Mouse (Mus musculus) hindbrain, postnatal 0 days (tissue): ENCODE measurements around the gene Phf7. TPM values are rescaled to one million over a fixed set of nuclear protein-coding genes. Genes with fewer than 3 reads are reported as not detected.

Experiments
- ATAC-seq: fragments of 200-750 bp; cut with Nextera tagmentation; 2 replicates; pipeline ENCODE4 v1.8.0; 2017; ENCODE audit warnings: mild to moderate bottlenecking, moderate TSS enrichment, moderate library complexity
- DNase-seq: peaks from one replicate; pipeline ENCODE4 v3.0.0-alpha.2; 2015; ENCODE audit warnings: low spot score
- H3K27ac ChIP-seq: fragments of 300-500 bp; sonication (generic); 2 replicates; pipeline ENCODE4 v1.5.1; 2014; ENCODE audit warnings: mild to moderate bottlenecking
- H3K27me3 ChIP-seq: fragments of 300-500 bp; sonication (generic); 2 replicates; pipeline ENCODE4 v1.6.1; 2014; ENCODE audit warnings: low read length, mixed read lengths; ENCODE audit not compliant: insufficient read depth
- H3K36me3 ChIP-seq: fragments of 300-500 bp; sonication (generic); 2 replicates; pipeline ENCODE4 v1.6.1; 2014; ENCODE audit warnings: low read length, mixed read lengths; ENCODE audit not compliant: insufficient read depth
- H3K4me1 ChIP-seq: fragments of 300-500 bp; sonication (generic); 2 replicates; pipeline ENCODE4 v1.6.1; 2014; ENCODE audit warnings: antibody characterized with exemption, low read length, mixed read lengths; ENCODE audit not compliant: insufficient read depth
- H3K4me2 ChIP-seq: fragments of 300-500 bp; sonication (generic); 2 replicates; pipeline ENCODE4 v1.6.1; 2014; ENCODE audit warnings: low read depth, mild to moderate bottlenecking, low read length, moderate library complexity, mixed read lengths
- H3K4me3 ChIP-seq: fragments of 300-500 bp; sonication (generic); 2 replicates; pipeline ENCODE4 v1.5.1; 2014; ENCODE audit warnings: low read length
- H3K9ac ChIP-seq: fragments of 300-500 bp; sonication (generic); replicated peaks from 2 replicates; pipeline ENCODE4 v1.6.1; 2014; ENCODE audit warnings: mild to moderate bottlenecking, low read length, moderate library complexity, mixed read lengths
- H3K9me3 ChIP-seq: fragments of 300-500 bp; sonication (generic); 2 replicates; pipeline ENCODE4 v1.6.1; 2016; ENCODE audit warnings: low read length, mixed read lengths
- CTCF ChIP-seq: IDR thresholded peaks from 2 replicates; pipeline ENCODE4 v1.5.1; 2016; ENCODE audit warnings: antibody characterized with exemption, control low read depth, low read depth
- WGBS: fragments of 180-500 bp; shearing (Covaris S2); extraction: QIAGEN DNeasy Blood & Tissue Kit; methylation state at CpG from one replicate; pipeline ENCODE4 v1.1.7; 2014; 5-methylcytosine and 5-hydroxymethylcytosine counted together
- polyA plus RNA-seq: library from polyadenylated mRNA; unstranded; fragments of >200 nt; fragmentation: Nextera tagmentation; extraction: Ambion mirVana; gene quantifications from 2 replicates; pipeline ENCODE4 v1.2.1, GENCODE M21; 2015
- total RNA-seq: library from RNA; depleted of rRNA; stranded (reverse); fragments of >200 nt; gene quantifications from 2 replicates; pipeline ENCODE4 v1.2.3, GENCODE M21; 2014

The Phf7 gene
- total and polyA plus RNA-seq, 2 experiments from 2014 or later = 4.1 to 8.8 TPM

GRCm38 (mm10) chr14:31267649-31268048, 16.5 kb upstream of the Phf7 start:
- no peak for ATAC-seq
- no peaks in the 10 kb centered on the region for H3K27me3 ChIP-seq
- no peaks in the 10 kb centered on the region for H3K36me3 ChIP-seq
- peak overlapping the region; percentile 76; the same call in 1 of the 2 replicates for H3K27ac ChIP-seq
- no peaks in the 10 kb centered on the region for H3K9me3 ChIP-seq
- no peak overlapping the region for H3K9ac ChIP-seq
- no peak overlapping the region for H3K4me2 ChIP-seq
- TF ChIP-seq CTCF = no peak
- WGBS = 73% methylated on average over 11 of the region's 11 CpGs
- DNase-seq = no peak
- H3K4me3 ChIP-seq = no peak overlapping the region
- H3K4me1 ChIP-seq = peaks cover 25% of the 10 kb centered on the region

- Histone ChIP-seq H3K4me3 (no peak overlapping the region), H3K36me3 (peaks cover 57% of the 10 kb centered on the region), H3K27ac (no peak overlapping the region), H3K27me3 (no peaks in the 10 kb centered on the region), H3K9me3 (no peaks in the 10 kb centered on the region), H3K4me2 (no peak overlapping the region), H3K4me1 (no peaks in the 10 kb centered on the region), H3K9ac (no peak overlapping the region)
- TF ChIP-seq CTCF = no peak
- WGBS = 96% methylated on average over 9 of the region's 9 CpGs
- no peak for DNase-seq
- ATAC-seq = no peak
Observed at GRCm38 (mm10) chr14:31260932-31261331, 9.8 kb upstream of the Phf7 start.

GRCm38 (mm10) chr14:31260374-31260773, 9.3 kb upstream of the Phf7 start:
- over 99% methylated on average over 4 of the region's 4 CpGs for WGBS
- no peak for TF ChIP-seq CTCF

GRCm38 (mm10) chr14:31258476-31259050, 7.4 kb upstream of the Phf7 start:
- H3K36me3 ChIP-seq = peaks cover 80% of the 10 kb centered on the region
- ATAC-seq = no peak
- H3K4me2 ChIP-seq = no peak overlapping the region
- no peak overlapping the region for H3K9ac ChIP-seq
- no peaks in the 10 kb centered on the region for H3K4me1 ChIP-seq
- no peak for TF ChIP-seq CTCF
- H3K4me3 ChIP-seq = no peak overlapping the region
- H3K27ac ChIP-seq = no peak overlapping the region
- no peaks in the 10 kb centered on the region for H3K27me3 ChIP-seq
- 92% methylated on average over 14 of the region's 14 CpGs for WGBS
- no peaks in the 10 kb centered on the region for H3K9me3 ChIP-seq
- DNase-seq = no peak

More at GRCm38 (mm10) chr14:31260374-31260773, 9.3 kb upstream of the Phf7 start:
- Histone ChIP-seq H3K4me3 (no peak overlapping the region), H3K9me3 (no peaks in the 10 kb centered on the region), H3K27me3 (no peaks in the 10 kb centered on the region), H3K4me2 (no peak overlapping the region), H3K27ac (no peak overlapping the region), H3K4me1 (no peaks in the 10 kb centered on the region), H3K36me3 (peaks cover 63% of the 10 kb centered on the region), H3K9ac (no peak overlapping the region)
- DNase-seq (no peak), ATAC-seq (no peak)

- WGBS = 89% methylated on average over 5 of the region's 5 CpGs
- no peak for TF ChIP-seq CTCF
- H3K27ac ChIP-seq = peak overlapping the region; percentile 97; the same call in 1 of the 2 replicates
Observed at GRCm38 (mm10) chr14:31252091-31252490, 974 bp upstream of the Phf7 start.

GRCm38 (mm10) chr14:31251626-31252025, 509 bp upstream of the Phf7 start:
- no peak; the same call in 1 of the 2 replicates for ATAC-seq
- H3K9me3 ChIP-seq = no peaks in the 10 kb centered on the region
- peak overlapping the region; percentile 97 for H3K27ac ChIP-seq
- no peak for TF ChIP-seq CTCF
- H3K36me3 ChIP-seq = peaks cover 33% of the 10 kb centered on the region
- peak overlapping the region; percentile 99 for H3K9ac ChIP-seq
- WGBS = 1% methylated on average over 18 of the region's 18 CpGs
- no peaks in the 10 kb centered on the region for H3K27me3 ChIP-seq
- H3K4me3 ChIP-seq = peak overlapping the region; percentile 99
- no peak for DNase-seq
- peaks cover 7% of the 10 kb centered on the region; the same call in 1 of the 2 replicates for H3K4me1 ChIP-seq
- peak overlapping the region; percentile 87 for H3K4me2 ChIP-seq

More at GRCm38 (mm10) chr14:31252091-31252490, 974 bp upstream of the Phf7 start:
- Histone ChIP-seq H3K4me2 (peak overlapping the region; percentile 87), H3K9ac (peak overlapping the region; percentile 99), H3K4me3 (peak overlapping the region; percentile 99), H3K9me3 (no peaks in the 10 kb centered on the region), H3K27me3 (no peaks in the 10 kb centered on the region), H3K36me3 (peaks cover 38% of the 10 kb centered on the region), H3K4me1 (peaks cover 7% of the 10 kb centered on the region; the same call in 1 of the 2 replicates)
- no peak for ATAC-seq
- DNase-seq = no peak
